Mouse (Mus musculus) midbrain, embryonic 15.5 days (tissue): ENCODE data around the gene C2cd2. TPM values are rescaled to one million over a fixed set of nuclear protein-coding genes. Genes with fewer than 3 reads are reported as not detected.

Experiments used
- ATAC-seq: fragments of 200-750 bp; cut with Nextera tagmentation; replicated peaks from 2 replicates; pipeline ENCODE4 v1.8.0; 2017; ENCODE audit warnings: moderate TSS enrichment
- H3K27ac ChIP-seq: fragments of 300-500 bp; sonication (generic); 2 replicates; pipeline ENCODE4 v1.5.1; 2015; ENCODE audit warnings: mild to moderate bottlenecking, inconsistent platforms
- H3K27me3 ChIP-seq: fragments of 300-500 bp; sonication (generic); replicated peaks from 2 replicates; pipeline ENCODE4 v1.6.1; 2015; ENCODE audit warnings: inconsistent platforms
- H3K36me3 ChIP-seq: fragments of 300-500 bp; sonication (generic); replicated peaks from 2 replicates; pipeline ENCODE4 v1.6.1; 2015; ENCODE audit warnings: inconsistent platforms
- H3K4me1 ChIP-seq: fragments of 300-500 bp; sonication (generic); 2 replicates; pipeline ENCODE4 v1.6.1; 2015; ENCODE audit warnings: inconsistent platforms
- H3K4me2 ChIP-seq: fragments of 300-500 bp; sonication (generic); 2 replicates; pipeline ENCODE4 v1.6.1; 2015; ENCODE audit warnings: inconsistent platforms, mild to moderate bottlenecking, moderate library complexity
- H3K4me3 ChIP-seq: fragments of 300-500 bp; sonication (generic); 2 replicates; pipeline ENCODE4 v1.5.1; 2015; ENCODE audit warnings: mild to moderate bottlenecking, inconsistent platforms
- H3K9ac ChIP-seq: fragments of 300-500 bp; sonication (generic); 2 replicates; pipeline ENCODE4 v1.6.1; 2015; ENCODE audit warnings: mild to moderate bottlenecking, inconsistent platforms
- H3K9me3 ChIP-seq: fragments of 300-500 bp; sonication (generic); 2 replicates; pipeline ENCODE4 v1.6.1; 2016; ENCODE audit warnings: inconsistent platforms
- WGBS: fragments of 180-500 bp; shearing (Covaris S2); methylation state at CpG from one replicate; pipeline ENCODE4 v1.1.7; 2015; ENCODE audit warnings: mixed read lengths; 5-methylcytosine and 5-hydroxymethylcytosine counted together
- microRNA-seq: library from miRNA; unstranded; fragments of <30 nt; microRNA quantifications from one replicate; pipeline ENCODE4, GENCODE M21; 2016
- polyA plus RNA-seq: library from polyadenylated mRNA; unstranded; fragments of >200 nt; fragmentation: Nextera tagmentation; extraction: Ambion mirVana; gene quantifications from 2 replicates; pipeline ENCODE4 v1.2.1, GENCODE M21; 2015

C2cd2 gene
- polyA plus RNA-seq, 1 experiment from 2014 or later, result 17.8 TPM

DNA sequence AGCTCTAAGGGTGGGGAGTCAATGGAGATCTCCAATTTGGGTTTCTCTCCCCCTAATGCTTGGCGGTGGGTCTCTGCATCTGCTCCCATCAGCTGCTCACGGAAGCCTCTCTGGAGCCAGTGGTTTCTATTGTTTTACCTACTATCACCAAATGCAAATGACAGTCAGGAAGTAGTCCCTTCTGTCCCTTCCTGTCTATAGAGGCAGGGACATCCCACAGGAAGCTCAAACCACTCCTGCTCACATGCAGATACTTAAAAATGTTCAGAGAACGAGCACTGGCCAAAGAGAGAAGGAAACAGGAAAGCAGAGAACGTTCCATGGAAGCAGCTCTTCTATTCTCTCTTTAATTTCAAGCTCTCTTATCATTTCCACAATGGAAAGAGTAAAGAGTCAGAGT lies 142.9 kb downstream of the C2cd2 start:
- H3K4me2 ChIP-seq, result no peak overlapping the region
- H3K4me3 ChIP-seq, result no peak overlapping the region
- ATAC-seq, result no peak
- no peaks in the 10 kb centered on the region for H3K4me1 ChIP-seq
- no peaks in the 10 kb centered on the region for H3K27me3 ChIP-seq
- peaks cover 45% of the 10 kb centered on the region for H3K36me3 ChIP-seq
- no peak overlapping the region for H3K27ac ChIP-seq
- WGBS, result 89% methylated on average over 4 of the region's 4 CpGs
- no peaks in the 10 kb centered on the region for H3K9me3 ChIP-seq
- H3K9ac ChIP-seq, result no peak overlapping the region

DNA sequence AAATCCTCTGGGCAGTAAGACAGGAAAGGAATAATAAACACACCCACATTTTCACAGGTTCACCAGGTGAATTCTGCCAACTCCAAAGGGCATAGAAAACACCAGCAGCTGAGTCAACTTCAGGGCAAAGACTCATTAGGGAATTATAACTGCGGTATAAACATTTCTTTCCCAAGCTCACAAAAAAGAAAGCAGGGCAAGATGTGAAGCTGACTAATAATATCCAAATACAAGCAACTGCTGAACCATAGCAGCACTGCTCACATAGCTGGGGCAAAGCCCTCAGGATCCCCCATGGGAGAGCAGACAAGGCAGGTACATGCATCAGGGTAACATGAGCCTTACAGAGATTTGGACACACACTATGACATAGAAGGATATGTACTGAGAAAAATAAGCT lies 145.0 kb downstream of the C2cd2 start:
- H3K36me3 ChIP-seq, result peaks cover 49% of the 10 kb centered on the region
- H3K27ac ChIP-seq, result no peak overlapping the region
- no peaks in the 10 kb centered on the region for H3K9me3 ChIP-seq
- WGBS, result 96% methylated on average over 1 of the region's 1 CpGs
- no peak overlapping the region for H3K4me2 ChIP-seq
- no peak overlapping the region for H3K9ac ChIP-seq
- no peak overlapping the region for H3K4me3 ChIP-seq
- no peaks in the 10 kb centered on the region for H3K27me3 ChIP-seq
- no peaks in the 10 kb centered on the region for H3K4me1 ChIP-seq
- no peak for ATAC-seq

DNA sequence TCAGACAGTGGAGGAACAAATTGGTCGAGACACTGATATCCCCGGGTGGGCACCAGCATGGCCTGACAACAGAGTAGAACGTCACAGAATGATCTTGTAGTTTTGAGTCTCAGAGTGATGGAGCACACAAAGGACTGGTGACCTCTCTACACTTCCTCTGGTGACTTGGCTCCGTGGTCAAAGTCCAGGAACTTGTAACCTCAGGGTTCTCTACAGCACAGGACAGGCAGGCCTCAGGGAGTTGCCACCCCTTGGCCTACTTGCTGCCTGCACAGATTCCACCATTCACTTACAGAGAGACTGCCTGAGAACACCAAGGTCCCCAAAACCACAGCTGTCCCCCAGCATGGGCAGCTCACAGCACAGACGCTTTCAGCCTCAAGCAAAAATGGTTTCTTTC lies 147.1 kb downstream of the C2cd2 start:
- Histone ChIP-seq H3K27ac (no peak overlapping the region), H3K9me3 (no peaks in the 10 kb centered on the region), H3K4me1 (no peaks in the 10 kb centered on the region), H3K36me3 (peaks cover 50% of the 10 kb centered on the region), H3K9ac (no peak overlapping the region), H3K27me3 (no peaks in the 10 kb centered on the region), H3K4me2 (no peak overlapping the region), H3K4me3 (no peak overlapping the region)
- 91% methylated on average over 5 of the region's 5 CpGs for WGBS
- no peak for ATAC-seq

DNA sequence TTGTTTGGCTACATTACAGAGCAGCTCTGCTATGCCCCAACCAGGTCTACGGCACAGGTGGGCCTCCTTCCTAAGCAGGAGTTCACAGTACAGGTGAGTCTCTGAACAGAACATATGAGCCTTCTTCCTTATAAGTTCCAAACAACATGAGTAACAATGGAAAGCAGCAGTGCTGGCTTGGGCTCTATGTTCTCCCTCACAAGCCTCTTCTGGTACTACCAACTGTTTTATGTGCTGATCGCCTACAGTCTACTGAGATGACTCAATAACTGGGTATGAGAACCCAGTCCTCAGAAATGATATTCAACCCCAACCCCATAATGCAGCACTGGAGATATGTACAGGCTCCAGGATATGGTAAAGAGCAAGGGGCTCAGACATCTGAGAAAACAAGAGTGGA lies 148.3 kb downstream of the C2cd2 start:
- H3K4me2 ChIP-seq, result no peak overlapping the region
- no peak overlapping the region for H3K4me3 ChIP-seq
- peaks cover 56% of the 10 kb centered on the region for H3K36me3 ChIP-seq
- no peaks in the 10 kb centered on the region for H3K27me3 ChIP-seq
- no peak overlapping the region for H3K27ac ChIP-seq
- 94% methylated on average over 2 of the region's 2 CpGs for WGBS
- H3K9ac ChIP-seq, result no peak overlapping the region
- ATAC-seq, result no peak
- H3K4me1 ChIP-seq, result no peaks in the 10 kb centered on the region
- no peaks in the 10 kb centered on the region for H3K9me3 ChIP-seq

DNA sequence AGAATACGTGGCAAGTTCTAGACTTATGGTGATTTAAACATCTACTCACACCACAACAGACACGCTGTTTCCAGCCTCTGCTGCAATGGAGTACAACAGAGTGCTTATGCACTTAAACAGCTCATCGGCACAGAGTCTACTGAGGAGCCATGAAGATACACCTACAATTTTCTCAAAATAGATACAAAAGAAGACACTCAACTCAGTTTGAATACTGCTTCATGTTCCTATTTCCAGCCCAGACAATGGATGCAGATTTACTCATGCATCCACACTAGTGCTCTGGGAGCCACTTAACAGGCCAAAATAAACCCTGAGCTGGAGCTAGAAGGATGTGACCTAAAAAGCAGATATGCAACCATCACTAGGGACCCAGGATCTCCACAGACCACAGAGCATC lies 153.5 kb downstream of the C2cd2 start:
- no peak overlapping the region for H3K9ac ChIP-seq
- H3K4me1 ChIP-seq, result no peaks in the 10 kb centered on the region
- H3K27ac ChIP-seq, result no peak overlapping the region
- no peak for ATAC-seq
- 98% methylated on average over 3 of the region's 3 CpGs for WGBS
- H3K4me2 ChIP-seq, result no peak overlapping the region
- H3K4me3 ChIP-seq, result no peak overlapping the region
- no peaks in the 10 kb centered on the region for H3K9me3 ChIP-seq
- H3K36me3 ChIP-seq, result peaks cover 71% of the 10 kb centered on the region
- no peaks in the 10 kb centered on the region for H3K27me3 ChIP-seq

DNA sequence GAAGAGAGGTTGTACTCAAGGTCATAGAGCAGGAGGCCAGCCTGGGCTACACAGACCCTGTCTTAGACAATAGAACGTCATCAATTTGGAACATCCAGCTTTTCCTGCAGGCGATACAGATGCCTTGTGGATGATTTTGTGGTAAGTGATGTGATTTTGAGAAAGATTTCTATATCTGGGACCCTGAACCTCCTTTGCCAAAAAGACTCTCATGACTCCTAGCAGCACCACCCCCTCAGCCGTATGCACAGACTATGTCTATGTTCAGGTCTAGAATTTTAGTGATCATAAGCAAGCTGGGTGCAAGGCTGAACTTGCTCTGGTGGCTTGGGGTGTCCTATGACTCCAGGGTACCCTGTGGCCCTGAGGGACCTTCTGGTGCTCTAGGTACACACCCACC lies 156.8 kb downstream of the C2cd2 start:
- Histone ChIP-seq H3K4me1 (no peaks in the 10 kb centered on the region), H3K9ac (no peak overlapping the region), H3K36me3 (peaks cover 68% of the 10 kb centered on the region), H3K4me2 (no peak overlapping the region), H3K27me3 (no peaks in the 10 kb centered on the region), H3K27ac (no peak overlapping the region), H3K9me3 (no peaks in the 10 kb centered on the region), H3K4me3 (no peak overlapping the region)
- WGBS, result 94% methylated on average over 3 of the region's 3 CpGs
- ATAC-seq, result no peak

Small RNA genes within 50 kb of the gene (microRNA-seq; reads per million reads assigned to microRNA genes)
- 0.92 reads per million for gene Mir6964

Other genes starting within 250 kb of the C2cd2 start
- 0.36 and 0.71 TPM in 2 replicates for gene Ripk4, start 198.8 kb downstream of the C2cd2 start, polyA plus RNA-seq
- 12.9 and 15.6 TPM in 2 replicates for gene Prdm15, start 110.7 kb downstream of the C2cd2 start, polyA plus RNA-seq
- 12.7 and 14.9 TPM in 2 replicates for gene Zbtb21, start within 50 bp of the C2cd2 start, polyA plus RNA-seq
- gene B230307C23Rik, start 34.7 kb upstream of the C2cd2 start, polyA plus RNA-seq, result 16.9 and 20.9 TPM in 2 replicates
- gene A630089N07Rik, start 119.9 kb upstream of the C2cd2 start, polyA plus RNA-seq, result 13.1 and 13.9 TPM in 2 replicates